Mouse (Mus musculus): ENCODE results near the gene Cmtm2b. TPM values are rescaled to one million over a fixed set of nuclear protein-coding genes. Genes with fewer than 3 reads are reported as not detected.

Cmtm2b gene
- polyA plus RNA-seq, 1 experiment from 2014 or later = not detected

GRCm38 (mm10) chr8:104371121-104371520 lies 49.1 kb downstream of the Cmtm2b start:
- Histone ChIP-seq H3K4me3 (ENCODE audit: low read depth, low read length) (no peak overlapping the region), H3K9ac (ENCODE audit: low read length) (no peak overlapping the region), H3K4me2 (ENCODE audit: low read depth) (no peak overlapping the region), H3K27ac (ENCODE audit: low read depth, low read length) (no peak overlapping the region), H3K27me3 (ENCODE audit: control insufficient read depth, insufficient read depth, low read length) (no peaks in the 10 kb centered on the region), H3K4me1 (ENCODE audit: control insufficient read depth, insufficient read depth, low read length) (peaks cover 5% of the 10 kb centered on the region; the same call in 1 of the 2 replicates), H3K36me3 (ENCODE audit: control insufficient read depth, insufficient read depth, low read length) (no peaks in the 10 kb centered on the region), H3K9me3 (ENCODE audit: control insufficient read depth, low read length) (no peaks in the 10 kb centered on the region)
- ATAC-seq (ENCODE audit: insufficient read depth, low FRiP score, low TSS enrichment) = no peak
- 84% methylated on average over 6 of the region's 6 CpGs for WGBS
- DNase-seq (ENCODE audit: low spot score) = no peak

GRCm38 (mm10) chr8:104373779-104374178 lies 51.7 kb downstream of the Cmtm2b start:
- ATAC-seq (ENCODE audit: insufficient read depth, low FRiP score, low TSS enrichment) = no peak
- Histone ChIP-seq H3K36me3 (ENCODE audit: control insufficient read depth, insufficient read depth, low read length) (no peaks in the 10 kb centered on the region), H3K27me3 (ENCODE audit: control insufficient read depth, insufficient read depth, low read length) (no peaks in the 10 kb centered on the region), H3K9me3 (ENCODE audit: control insufficient read depth, low read length) (no peaks in the 10 kb centered on the region), H3K27ac (ENCODE audit: low read depth, low read length) (no peak overlapping the region), H3K4me1 (ENCODE audit: control insufficient read depth, insufficient read depth, low read length) (peaks cover 5% of the 10 kb centered on the region; the same call in 1 of the 2 replicates), H3K4me3 (ENCODE audit: low read depth, low read length) (no peak overlapping the region), H3K4me2 (ENCODE audit: low read depth) (no peak overlapping the region), H3K9ac (ENCODE audit: low read length) (no peak overlapping the region)
- WGBS = 84% methylated on average over 11 of the region's 11 CpGs
- no peak for DNase-seq (ENCODE audit: low spot score)

GRCm38 (mm10) chr8:104374269-104374668 lies 52.2 kb downstream of the Cmtm2b start:
- H3K27ac ChIP-seq (ENCODE audit: low read depth, low read length) = no peak overlapping the region
- WGBS = 72% methylated on average over 11 of the region's 11 CpGs
- no peaks in the 10 kb centered on the region for H3K27me3 ChIP-seq (ENCODE audit: control insufficient read depth, insufficient read depth, low read length)
- DNase-seq (ENCODE audit: low spot score) (no peak), ATAC-seq (ENCODE audit: insufficient read depth, low FRiP score, low TSS enrichment) (no peak)
- peaks cover 5% of the 10 kb centered on the region; the same call in 1 of the 2 replicates for H3K4me1 ChIP-seq (ENCODE audit: control insufficient read depth, insufficient read depth, low read length)
- no peaks in the 10 kb centered on the region for H3K36me3 ChIP-seq (ENCODE audit: control insufficient read depth, insufficient read depth, low read length)
- H3K9me3 ChIP-seq (ENCODE audit: control insufficient read depth, low read length) = no peaks in the 10 kb centered on the region
- no peak overlapping the region for H3K9ac ChIP-seq (ENCODE audit: low read length)
- no peak overlapping the region for H3K4me3 ChIP-seq (ENCODE audit: low read depth, low read length)
- H3K4me2 ChIP-seq (ENCODE audit: low read depth) = no peak overlapping the region

- Histone ChIP-seq H3K27me3 (ENCODE audit: control insufficient read depth, insufficient read depth, low read length) (no peaks in the 10 kb centered on the region), H3K9me3 (ENCODE audit: control insufficient read depth, low read length) (no peaks in the 10 kb centered on the region), H3K36me3 (ENCODE audit: control insufficient read depth, insufficient read depth, low read length) (no peaks in the 10 kb centered on the region), H3K4me1 (ENCODE audit: control insufficient read depth, insufficient read depth, low read length) (peaks cover 7% of the 10 kb centered on the region; the same call in 1 of the 2 replicates), H3K27ac (ENCODE audit: low read depth, low read length) (no peak overlapping the region; the same call in 1 of the 2 replicates), H3K4me3 (ENCODE audit: low read depth, low read length) (no peak overlapping the region), H3K9ac (ENCODE audit: low read length) (no peak overlapping the region), H3K4me2 (ENCODE audit: low read depth) (no peak overlapping the region)
- ATAC-seq (ENCODE audit: insufficient read depth, low FRiP score, low TSS enrichment) = no peak
- no peak for DNase-seq (ENCODE audit: low spot score)
- 52% methylated on average over 14 of the region's 14 CpGs for whole genome bisulfite sequencing
These were observed 53.1 kb downstream of the Cmtm2b start for GRCm38 (mm10) chr8:104374864-104375846.

GRCm38 (mm10) chr8:104375959-104376358 lies 53.9 kb downstream of the Cmtm2b start:
- no peak for ATAC-seq (ENCODE audit: insufficient read depth, low FRiP score, low TSS enrichment)
- no peaks in the 10 kb centered on the region for H3K9me3 ChIP-seq (ENCODE audit: control insufficient read depth, low read length)
- H3K36me3 ChIP-seq (ENCODE audit: control insufficient read depth, insufficient read depth, low read length) = no peaks in the 10 kb centered on the region
- no peaks in the 10 kb centered on the region for H3K27me3 ChIP-seq (ENCODE audit: control insufficient read depth, insufficient read depth, low read length)
- no peak overlapping the region for H3K4me2 ChIP-seq (ENCODE audit: low read depth)
- WGBS = 61% methylated on average over 5 of the region's 5 CpGs
- H3K4me1 ChIP-seq (ENCODE audit: control insufficient read depth, insufficient read depth, low read length) = peaks cover 9% of the 10 kb centered on the region; the same call in 1 of the 2 replicates
- no peak overlapping the region for H3K4me3 ChIP-seq (ENCODE audit: low read depth, low read length)
- no peak overlapping the region for H3K27ac ChIP-seq (ENCODE audit: low read depth, low read length)
- DNase-seq (ENCODE audit: low spot score) = no peak
- no peak overlapping the region for H3K9ac ChIP-seq (ENCODE audit: low read length)

- H3K4me1 ChIP-seq (ENCODE audit: control insufficient read depth, insufficient read depth, low read length) = peaks cover 9% of the 10 kb centered on the region; the same call in 1 of the 2 replicates
- no peak for DNase-seq (ENCODE audit: low spot score)
- no peak for ATAC-seq (ENCODE audit: insufficient read depth, low FRiP score, low TSS enrichment)
- H3K27ac ChIP-seq (ENCODE audit: low read depth, low read length) = no peak overlapping the region
- H3K9me3 ChIP-seq (ENCODE audit: control insufficient read depth, low read length) = no peaks in the 10 kb centered on the region
- WGBS = 51% methylated on average over 11 of the region's 11 CpGs
- H3K36me3 ChIP-seq (ENCODE audit: control insufficient read depth, insufficient read depth, low read length) = no peaks in the 10 kb centered on the region
- H3K9ac ChIP-seq (ENCODE audit: low read length) = no peak overlapping the region
- H3K4me3 ChIP-seq (ENCODE audit: low read depth, low read length) = no peak overlapping the region
- H3K4me2 ChIP-seq (ENCODE audit: low read depth) = no peak overlapping the region
- no peaks in the 10 kb centered on the region for H3K27me3 ChIP-seq (ENCODE audit: control insufficient read depth, insufficient read depth, low read length)
These were observed 54.6 kb downstream of the Cmtm2b start for GRCm38 (mm10) chr8:104376669-104377068.

GRCm38 (mm10) chr8:104379301-104379836 lies 57.3 kb downstream of the Cmtm2b start:
- Histone ChIP-seq H3K9me3 (ENCODE audit: control insufficient read depth, low read length) (no peaks in the 10 kb centered on the region), H3K27me3 (ENCODE audit: control insufficient read depth, insufficient read depth, low read length) (no peaks in the 10 kb centered on the region), H3K4me3 (ENCODE audit: low read depth, low read length) (no peak overlapping the region), H3K36me3 (ENCODE audit: control insufficient read depth, insufficient read depth, low read length) (no peaks in the 10 kb centered on the region), H3K4me1 (ENCODE audit: control insufficient read depth, insufficient read depth, low read length) (peaks cover 15% of the 10 kb centered on the region; the same call in 1 of the 2 replicates), H3K4me2 (ENCODE audit: low read depth) (no peak overlapping the region), H3K9ac (ENCODE audit: low read length) (no peak overlapping the region), H3K27ac (ENCODE audit: low read depth, low read length) (no peak overlapping the region)
- ATAC-seq (ENCODE audit: insufficient read depth, low FRiP score, low TSS enrichment) (peak; percentile 25; the same call in 1 of the 2 replicates), DNase-seq (ENCODE audit: low spot score) (peak; percentile 42)
- 24% methylated on average over 10 of the region's 10 CpGs for WGBS

GRCm38 (mm10) chr8:104380269-104380668 lies 58.2 kb downstream of the Cmtm2b start:
- H3K36me3 ChIP-seq (ENCODE audit: control insufficient read depth, insufficient read depth, low read length) = no peaks in the 10 kb centered on the region
- no peak overlapping the region for H3K9ac ChIP-seq (ENCODE audit: low read length)
- no peaks in the 10 kb centered on the region for H3K9me3 ChIP-seq (ENCODE audit: control insufficient read depth, low read length)
- peaks cover 13% of the 10 kb centered on the region; the same call in 1 of the 2 replicates for H3K4me1 ChIP-seq (ENCODE audit: control insufficient read depth, insufficient read depth, low read length)
- no peak overlapping the region for H3K27ac ChIP-seq (ENCODE audit: low read depth, low read length)
- DNase-seq (ENCODE audit: low spot score) (no peak), ATAC-seq (ENCODE audit: insufficient read depth, low FRiP score, low TSS enrichment) (no peak)
- H3K4me2 ChIP-seq (ENCODE audit: low read depth) = no peak overlapping the region
- no peaks in the 10 kb centered on the region for H3K27me3 ChIP-seq (ENCODE audit: control insufficient read depth, insufficient read depth, low read length)
- H3K4me3 ChIP-seq (ENCODE audit: low read depth, low read length) = no peak overlapping the region
- 91% methylated on average over 7 of the region's 7 CpGs for WGBS
